Mouse (Mus musculus): ENCODE measurements around the gene Ubxn10. TPM values are rescaled to one million over a fixed set of nuclear protein-coding genes. Genes with fewer than 3 reads are reported as not detected.

Ubxn10 gene
- total RNA-seq, 2 experiments from 2014 or later: 0.20 to 0.28 TPM

GRCm38 (mm10) chr4:138729018-138729703 is 7.8 kb downstream of the Ubxn10 start:
- DNase-seq: no peak

GRCm38 (mm10) chr4:138725751-138726150 is 11.2 kb downstream of the Ubxn10 start:
- no peak for DNase-seq

GRCm38 (mm10) chr4:138725127-138725461 is 11.9 kb downstream of the Ubxn10 start:
- DNase-seq: peak; percentile 53

- DNase-seq: no peak
These were observed 12.4 kb downstream of the Ubxn10 start, which contains the start of gene Pla2g2c for GRCm38 (mm10) chr4:138724354-138725126. TSS of gene Pla2g2c (plus strand) at chr4:138724792.

GRCm38 (mm10) chr4:138723493-138724281 is 13.3 kb downstream of the Ubxn10 start:
- DNase-seq: no peak

GRCm38 (mm10) chr4:138719264-138719596 is 17.7 kb downstream of the Ubxn10 start:
- no peak for DNase-seq

GRCm38 (mm10) chr4:138718586-138719263 is 18.2 kb downstream of the Ubxn10 start:
- no peak for DNase-seq

- DNase-seq: no peak
These were observed 20.3 kb downstream of the Ubxn10 start for GRCm38 (mm10) chr4:138716697-138717096.

- no peak for DNase-seq
These were observed 22.8 kb downstream of the Ubxn10 start for GRCm38 (mm10) chr4:138714186-138714585.

- DNase-seq: no peak
These were observed 24.3 kb downstream of the Ubxn10 start for GRCm38 (mm10) chr4:138712621-138713020.

GRCm38 (mm10) chr4:138712096-138712495 is 24.9 kb downstream of the Ubxn10 start:
- DNase-seq: no peak

- DNase-seq: no peak
These were observed 25.7 kb downstream of the Ubxn10 start for GRCm38 (mm10) chr4:138711051-138711820.

GRCm38 (mm10) chr4:138710633-138711032 is 26.3 kb downstream of the Ubxn10 start:
- no peak for DNase-seq

GRCm38 (mm10) chr4:138709944-138710343 is 27.0 kb downstream of the Ubxn10 start:
- DNase-seq: no peak

- DNase-seq: no peak
These were observed 27.7 kb downstream of the Ubxn10 start for GRCm38 (mm10) chr4:138709246-138709645.

GRCm38 (mm10) chr4:138708636-138709035 is 28.3 kb downstream of the Ubxn10 start:
- peak; percentile 54 for DNase-seq

GRCm38 (mm10) chr4:138706620-138707019 is 30.3 kb downstream of the Ubxn10 start:
- no peak for DNase-seq

- no peak for DNase-seq
These were observed 32.8 kb downstream of the Ubxn10 start for GRCm38 (mm10) chr4:138704169-138704568.

GRCm38 (mm10) chr4:138703591-138703990 is 33.4 kb downstream of the Ubxn10 start:
- no peak for DNase-seq

GRCm38 (mm10) chr4:138702528-138702927 is 34.4 kb downstream of the Ubxn10 start:
- DNase-seq: no peak

- DNase-seq: no peak
These were observed 34.9 kb downstream of the Ubxn10 start for GRCm38 (mm10) chr4:138702031-138702430.

GRCm38 (mm10) chr4:138701111-138701510 is 35.9 kb downstream of the Ubxn10 start:
- DNase-seq: no peak

Data from gastrocnemius, postnatal 10 days (tissue).